Mouse (Mus musculus) limb, embryonic 13.5 days (tissue): Measurements from ENCODE around the gene Papln. TPM values are rescaled to one million over a fixed set of nuclear protein-coding genes. Genes with fewer than 3 reads are reported as not detected.

ENCODE experiments used
- ATAC-seq: fragments of 200-750 bp; cut with Nextera tagmentation; 2 replicates; pipeline ENCODE4 v1.8.0; 2017; ENCODE audit warnings: low read depth, moderate number of reproducible peaks, moderate TSS enrichment; ENCODE audit not compliant: low FRiP score
- H3K27ac ChIP-seq: fragments of 300-500 bp; sonication (generic); 2 replicates; pipeline ENCODE4 v1.5.1; 2015; ENCODE audit warnings: inconsistent platforms, mild to moderate bottlenecking, moderate library complexity
- H3K27me3 ChIP-seq: fragments of 300-500 bp; sonication (generic); 2 replicates; pipeline ENCODE4 v1.6.1; 2015; ENCODE audit warnings: mild to moderate bottlenecking, inconsistent platforms
- H3K36me3 ChIP-seq: fragments of 300-500 bp; sonication (generic); 2 replicates; pipeline ENCODE4 v1.6.1; 2015; ENCODE audit warnings: inconsistent platforms, mild to moderate bottlenecking, moderate library complexity
- H3K4me1 ChIP-seq: fragments of 300-500 bp; sonication (generic); 2 replicates; pipeline ENCODE4 v1.6.1; 2015; ENCODE audit warnings: inconsistent platforms
- H3K4me2 ChIP-seq: fragments of 300-500 bp; sonication (generic); replicated peaks from 2 replicates; pipeline ENCODE4 v1.6.1; 2015; ENCODE audit warnings: inconsistent platforms, mild to moderate bottlenecking, moderate library complexity
- H3K4me3 ChIP-seq: fragments of 300-500 bp; sonication (generic); 2 replicates; pipeline ENCODE4 v1.5.1; 2015; ENCODE audit warnings: moderate library complexity, mild to moderate bottlenecking, inconsistent platforms
- H3K9ac ChIP-seq: fragments of 300-500 bp; sonication (generic); 2 replicates; pipeline ENCODE4 v1.6.1; 2015; ENCODE audit warnings: mild to moderate bottlenecking, inconsistent platforms
- H3K9me3 ChIP-seq: fragments of 300-500 bp; sonication (generic); 2 replicates; pipeline ENCODE4 v1.6.1; 2016; ENCODE audit warnings: inconsistent platforms
- WGBS: fragments of 180-500 bp; shearing (Covaris S2); methylation state at CpG from one replicate; pipeline ENCODE4 v1.1.7; 2015; 5-methylcytosine and 5-hydroxymethylcytosine counted together
- polyA plus RNA-seq: library from polyadenylated mRNA; unstranded; fragments of >200 nt; fragmentation: Nextera tagmentation; extraction: Ambion mirVana; gene quantifications from 2 replicates; pipeline ENCODE4 v1.2.1, GENCODE M21; 2015

Gene Papln
- polyA plus RNA-seq, 1 experiment from 2014 or later, result 1.3 TPM

DNA sequence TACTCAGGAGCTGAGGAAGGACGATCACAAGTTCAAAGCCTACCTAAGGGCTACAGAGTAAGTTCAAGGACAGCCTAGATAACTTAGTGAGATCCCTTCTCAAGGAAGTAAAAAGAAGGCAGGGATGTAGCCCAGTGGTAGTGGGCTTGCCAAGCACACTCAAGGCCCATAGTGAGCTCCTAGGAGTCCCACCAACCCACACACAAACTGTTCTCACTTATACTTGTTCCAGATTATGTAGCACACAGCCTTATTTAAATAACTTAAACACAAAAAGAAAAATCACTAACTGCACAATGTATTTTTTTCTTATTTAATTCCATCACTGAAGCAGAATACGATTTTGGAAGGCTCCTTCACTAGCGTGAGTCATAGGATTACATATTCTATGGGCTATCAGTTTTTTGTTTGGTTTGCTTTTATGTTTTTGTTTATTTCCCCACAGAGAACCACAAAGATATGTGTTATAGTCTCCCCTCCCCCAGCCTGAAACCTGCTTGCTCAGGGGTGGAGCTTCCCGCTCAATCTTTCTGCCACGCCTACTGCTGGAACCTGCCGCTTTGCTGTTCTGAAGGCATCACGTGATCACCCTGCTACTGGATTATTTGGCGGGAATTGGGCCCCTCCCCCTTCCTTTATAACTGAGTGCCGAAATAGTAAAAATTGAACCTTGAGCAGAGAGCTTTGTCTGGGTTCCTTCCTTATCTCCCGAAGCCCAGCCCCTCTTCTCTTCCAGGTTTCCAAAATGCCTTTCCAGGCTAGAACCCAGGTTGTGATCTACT, 78.2 kb downstream of the Papln start:
- Histone ChIP-seq H3K4me3 (no peak overlapping the region), H3K27me3 (no peaks in the 10 kb centered on the region)
- WGBS, result 88% methylated on average over 10 of the region's 10 CpGs

More for the DNA sequence above, 78.2 kb downstream of the Papln start:
- Histone ChIP-seq H3K9me3 (no peaks in the 10 kb centered on the region), H3K9ac (no peak overlapping the region), H3K4me2 (no peak overlapping the region), H3K36me3 (peaks cover 51% of the 10 kb centered on the region), H3K4me1 (peaks cover 9% of the 10 kb centered on the region; the same call in 1 of the 2 replicates), H3K27ac (no peak overlapping the region)
- ATAC-seq, result no peak

Other genes starting within 250 kb of the Papln start
- gene Dcaf4, start 243.2 kb upstream of the Papln start, polyA plus RNA-seq, result 36.2 and 37.7 TPM in 2 replicates
- gene Zfyve1, start 166.4 kb upstream of the Papln start, polyA plus RNA-seq, result 24.5 and 26.1 TPM in 2 replicates
- 318 and 324 TPM in 2 replicates for gene Rbm25, start 132.4 kb upstream of the Papln start, polyA plus RNA-seq
- gene Psen1, start 75.5 kb upstream of the Papln start, polyA plus RNA-seq, result 60.1 TPM in 2 replicates
- 36.0 and 40.7 TPM in 2 replicates for gene Numb, start 158.3 kb downstream of the Papln start, polyA plus RNA-seq
- gene Riox1, start 187.0 kb downstream of the Papln start, polyA plus RNA-seq, result 11.2 and 11.7 TPM in 2 replicates
- not detected in 2 replicates for gene Heatr4, start 221.2 kb downstream of the Papln start, polyA plus RNA-seq
- gene Acot2, start 224.2 kb downstream of the Papln start, polyA plus RNA-seq, result 21.1 and 25.0 TPM in 2 replicates
- gene Acot1, start 245.9 kb downstream of the Papln start, polyA plus RNA-seq, result 33.7 and 38.6 TPM in 2 replicates